Mouse (Mus musculus) intestine, embryonic 14.5 days (tissue): ENCODE measurements around the gene A530016L24Rik. TPM values are rescaled to one million over a fixed set of nuclear protein-coding genes. Genes with fewer than 3 reads are reported as not detected.

Experiments
- ATAC-seq: fragments of 200-750 bp; cut with Nextera tagmentation; replicated peaks from 2 replicates; pipeline ENCODE4 v1.8.0; 2017; ENCODE audit warnings: low read depth, moderate number of reproducible peaks, moderate TSS enrichment, moderate library complexity; ENCODE audit not compliant: low FRiP score, low TSS enrichment
- DNase-seq: peaks from one replicate; pipeline ENCODE4 v3.0.0-alpha.2; 2018; ENCODE audit warnings: low spot score
- H3K27ac ChIP-seq: fragments of 300-500 bp; sonication (generic); 2 replicates; pipeline ENCODE4 v1.5.1; 2014; ENCODE audit warnings: low read depth, mild to moderate bottlenecking, control low read depth
- H3K27me3 ChIP-seq: fragments of 300-500 bp; sonication (generic); replicated peaks from 2 replicates; pipeline ENCODE4 v1.6.1; 2014; ENCODE audit warnings: low read length, control low read depth; ENCODE audit not compliant: control insufficient read depth, insufficient read depth
- H3K36me3 ChIP-seq: fragments of 300-500 bp; sonication (generic); 2 replicates; pipeline ENCODE4 v1.6.1; 2014; ENCODE audit warnings: low read length, control low read depth; ENCODE audit not compliant: control insufficient read depth, insufficient read depth
- H3K4me1 ChIP-seq: fragments of 300-500 bp; sonication (generic); replicated peaks from 2 replicates; pipeline ENCODE4 v1.6.1; 2014; ENCODE audit warnings: low read length, control low read depth, mixed read lengths; ENCODE audit not compliant: control insufficient read depth, insufficient read depth
- H3K4me2 ChIP-seq: fragments of 300-500 bp; sonication (generic); 2 replicates; pipeline ENCODE4 v1.6.1; 2014; ENCODE audit warnings: low read length
- H3K4me3 ChIP-seq: fragments of 300-500 bp; sonication (generic); 2 replicates; pipeline ENCODE4 v1.5.1; 2014; ENCODE audit warnings: low read depth, low read length, control low read depth, mixed read lengths
- H3K9ac ChIP-seq: fragments of 300-500 bp; sonication (generic); 2 replicates; pipeline ENCODE4 v1.6.1; 2014; ENCODE audit warnings: mild to moderate bottlenecking, low read length
- H3K9me3 ChIP-seq: fragments of 300-500 bp; sonication (generic); 2 replicates; pipeline ENCODE4 v1.6.1; 2016; ENCODE audit warnings: low read length, control low read depth; ENCODE audit not compliant: control insufficient read depth
- WGBS: fragments of 180-500 bp; shearing (Covaris S2); extraction: QIAGEN DNeasy Blood & Tissue Kit; methylation state at CpG from one replicate; pipeline ENCODE4 v1.1.7; 2014; 5-methylcytosine and 5-hydroxymethylcytosine counted together
- polyA plus RNA-seq: library from polyadenylated mRNA; unstranded; fragments of >200 nt; fragmentation: Nextera tagmentation; extraction: Ambion mirVana; gene quantifications from 2 replicates; pipeline ENCODE4 v1.2.1, GENCODE M21; 2014

A530016L24Rik gene
- 0.41 and 0.60 TPM in 2 replicates for polyA plus RNA-seq

- Histone ChIP-seq H3K4me2 (no peak within 1 kb of the TSS), H3K27me3 (no peaks in the 10 kb centered on the region), H3K36me3 (no peaks in the 10 kb centered on the region), H3K9me3 (no peaks in the 10 kb centered on the region), H3K4me3 (no peak within 1 kb of the TSS), H3K27ac (no peak within 1 kb of the TSS; the same call in 1 of the 2 replicates), H3K4me1 (peaks cover 19% of the 10 kb centered on the region), H3K9ac (no peak within 1 kb of the TSS)
- WGBS, result 90% methylated on average over 8 of the region's 8 CpGs
- ATAC-seq, result no peak
- DNase-seq, result no peak
These were observed at the start of gene A530016L24Rik for GRCm38 (mm10) chr12:112489134-112489533. A530016L24Rik (plus strand) TSS chr12:112489448.

DNA sequence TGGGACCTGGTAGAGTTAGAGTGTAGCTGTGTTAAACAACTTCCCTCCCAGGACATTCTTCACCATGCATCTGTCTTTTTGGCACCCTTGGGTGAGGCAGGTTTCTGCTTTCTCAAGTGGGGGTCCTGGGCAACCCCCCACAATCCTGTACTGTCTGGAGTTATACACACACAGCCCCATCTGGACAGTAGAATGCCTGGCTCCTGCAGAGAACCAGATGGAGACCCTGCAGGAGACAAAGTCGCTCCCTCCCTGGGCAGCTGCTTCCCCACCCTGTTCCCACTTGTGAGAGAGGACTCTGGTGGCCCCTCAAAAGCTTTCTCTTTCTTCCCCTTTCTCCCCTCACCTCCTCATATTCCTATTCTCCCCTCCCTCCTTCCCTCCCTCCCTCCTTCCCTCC lies 49.3 kb upstream of the A530016L24Rik start:
- Histone ChIP-seq H3K4me2 (no peak overlapping the region), H3K27ac (no peak overlapping the region), H3K36me3 (no peaks in the 10 kb centered on the region), H3K9ac (no peak overlapping the region), H3K9me3 (no peaks in the 10 kb centered on the region), H3K4me3 (no peak overlapping the region), H3K27me3 (no peaks in the 10 kb centered on the region), H3K4me1 (peaks cover 5% of the 10 kb centered on the region)
- DNase-seq (no peak), ATAC-seq (no peak)
- WGBS, result 50% methylated on average over 1 of the region's 1 CpGs

GRCm38 (mm10) chr12:112449144-112449827 lies 40.0 kb upstream of the A530016L24Rik start:
- no peak for ATAC-seq

DNA sequence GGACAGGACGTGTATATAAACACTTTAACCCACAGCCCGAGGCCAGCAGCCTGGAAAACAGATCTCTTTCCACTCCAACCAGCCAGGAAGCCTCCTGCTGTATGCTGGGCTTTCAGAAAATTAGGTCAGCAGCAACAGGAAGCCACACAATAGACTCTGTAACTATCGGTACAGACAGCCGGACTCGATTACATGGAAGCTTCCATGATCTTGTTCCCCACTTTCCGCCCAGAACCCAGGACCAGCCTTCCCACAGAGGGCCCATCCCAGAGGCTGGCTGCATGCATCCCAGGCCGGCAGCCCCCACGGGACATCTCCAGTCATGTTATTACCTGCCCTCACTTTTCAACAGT lies 39.4 kb upstream of the A530016L24Rik start:
- Histone ChIP-seq H3K9ac (no peak overlapping the region), H3K9me3 (peaks cover 4% of the 10 kb centered on the region; the same call in 1 of the 2 replicates), H3K4me1 (peaks cover 11% of the 10 kb centered on the region; the same call in 1 of the 2 replicates), H3K27ac (peak overlapping the region; percentile 51; the same call in 1 of the 2 replicates), H3K27me3 (no peaks in the 10 kb centered on the region), H3K4me3 (no peak overlapping the region), H3K4me2 (no peak overlapping the region), H3K36me3 (no peaks in the 10 kb centered on the region)
- ATAC-seq, result no peak
- 54% methylated on average over 8 of the region's 8 CpGs for WGBS
- DNase-seq, result no peak

More at GRCm38 (mm10) chr12:112449144-112449827, 40.0 kb upstream of the A530016L24Rik start:
- H3K27me3 ChIP-seq, result no peaks in the 10 kb centered on the region
- H3K4me2 ChIP-seq, result no peak overlapping the region
- peak overlapping the region; percentile 51; the same call in 1 of the 2 replicates for H3K27ac ChIP-seq
- no peak overlapping the region for H3K9ac ChIP-seq
- H3K4me1 ChIP-seq, result peaks cover 11% of the 10 kb centered on the region; the same call in 1 of the 2 replicates
- 44% methylated on average over 18 of the region's 18 CpGs for WGBS
- DNase-seq, result no peak
- no peaks in the 10 kb centered on the region for H3K36me3 ChIP-seq
- H3K4me3 ChIP-seq, result no peak overlapping the region
- H3K9me3 ChIP-seq, result peaks cover 4% of the 10 kb centered on the region; the same call in 1 of the 2 replicates

- DNase-seq (peak; percentile 77), ATAC-seq (no peak; the same call in 1 of the 2 replicates)
- H3K4me1 ChIP-seq, result peaks cover 11% of the 10 kb centered on the region; the same call in 1 of the 2 replicates
- H3K27me3 ChIP-seq, result no peaks in the 10 kb centered on the region
- no peaks in the 10 kb centered on the region for H3K36me3 ChIP-seq
- 21% methylated on average over 6 of the region's 6 CpGs for WGBS
- no peak overlapping the region for H3K27ac ChIP-seq
- no peak overlapping the region for H3K4me3 ChIP-seq
- H3K9ac ChIP-seq, result no peak overlapping the region
- H3K9me3 ChIP-seq, result peaks cover 4% of the 10 kb centered on the region; the same call in 1 of the 2 replicates
- H3K4me2 ChIP-seq, result no peak overlapping the region
These were observed 38.4 kb upstream of the A530016L24Rik start for GRCm38 (mm10) chr12:112450883-112451282.

DNA sequence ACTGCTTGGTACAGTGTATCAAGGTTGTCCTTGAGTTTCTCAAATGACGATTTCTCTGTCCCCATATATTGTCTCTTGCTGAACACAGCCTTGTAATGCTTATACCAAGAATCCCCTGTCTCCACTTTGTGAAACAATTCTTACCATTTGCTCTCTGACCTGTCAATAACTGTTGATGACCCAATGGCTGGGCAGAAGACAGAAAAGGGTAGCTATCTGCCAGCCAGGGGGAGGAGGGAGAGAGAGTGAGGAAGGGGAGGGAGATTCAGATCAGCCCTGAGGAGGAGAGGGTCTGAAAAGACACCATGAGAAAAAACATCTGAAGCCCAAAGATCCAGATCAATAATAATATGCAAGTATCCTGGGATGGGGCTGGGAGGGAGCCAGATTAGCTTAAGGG lies 37.9 kb upstream of the A530016L24Rik start:
- peaks cover 11% of the 10 kb centered on the region; the same call in 1 of the 2 replicates for H3K4me1 ChIP-seq
- ATAC-seq, result no peak
- H3K27me3 ChIP-seq, result no peaks in the 10 kb centered on the region
- H3K4me2 ChIP-seq, result no peak overlapping the region
- WGBS, result 89% methylated on average over 1 of the region's 1 CpGs
- H3K4me3 ChIP-seq, result no peak overlapping the region
- H3K9ac ChIP-seq, result no peak overlapping the region
- H3K27ac ChIP-seq, result no peak overlapping the region
- peaks cover 4% of the 10 kb centered on the region; the same call in 1 of the 2 replicates for H3K9me3 ChIP-seq
- H3K36me3 ChIP-seq, result no peaks in the 10 kb centered on the region
- DNase-seq, result no peak

DNA sequence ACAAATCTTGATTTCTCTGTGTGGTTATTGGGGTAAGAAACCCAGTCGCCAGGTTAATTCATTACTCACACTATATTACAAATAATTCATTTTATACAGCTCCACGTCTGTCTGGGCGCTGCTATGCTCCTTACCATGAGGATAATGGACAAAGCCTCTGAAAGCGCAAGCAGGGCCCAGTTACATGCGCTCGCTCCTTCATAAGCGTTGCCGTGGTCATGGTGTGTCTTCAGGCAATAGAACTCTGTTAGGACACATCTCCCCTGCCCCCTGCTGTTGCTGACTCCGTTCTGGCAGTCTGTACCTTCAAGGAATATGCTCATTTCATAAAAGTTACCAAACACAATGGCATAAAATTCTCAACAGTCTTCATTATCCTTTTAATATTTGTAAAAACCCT lies 37.4 kb upstream of the A530016L24Rik start:
- Histone ChIP-seq H3K4me1 (peaks cover 11% of the 10 kb centered on the region; the same call in 1 of the 2 replicates), H3K9me3 (peaks cover 3% of the 10 kb centered on the region; the same call in 1 of the 2 replicates), H3K4me2 (no peak overlapping the region), H3K27me3 (no peaks in the 10 kb centered on the region), H3K9ac (no peak overlapping the region), H3K4me3 (no peak overlapping the region), H3K27ac (no peak overlapping the region), H3K36me3 (no peaks in the 10 kb centered on the region)
- ATAC-seq (no peak), DNase-seq (no peak)
- 92% methylated on average over 9 of the region's 9 CpGs for WGBS

GRCm38 (mm10) chr12:112456144-112456713 lies 33.0 kb upstream of the A530016L24Rik start:
- no peaks in the 10 kb centered on the region for H3K4me1 ChIP-seq
- no peak overlapping the region for H3K4me2 ChIP-seq
- no peak overlapping the region for H3K27ac ChIP-seq
- H3K4me3 ChIP-seq, result no peak overlapping the region
- WGBS, result 71% methylated on average over 6 of the region's 6 CpGs
- H3K27me3 ChIP-seq, result no peaks in the 10 kb centered on the region
- DNase-seq, result no peak
- no peak overlapping the region for H3K9ac ChIP-seq
- ATAC-seq, result no peak
- H3K9me3 ChIP-seq, result no peaks in the 10 kb centered on the region
- no peaks in the 10 kb centered on the region for H3K36me3 ChIP-seq
